Mouse (Mus musculus) CH12.LX (cell line): ENCODE results near the gene Egfl8. TPM values are rescaled to one million over a fixed set of nuclear protein-coding genes. Genes with fewer than 3 reads are reported as not detected.

Experiments used
- DNase-seq: peaks from one replicate; pipeline ENCODE4 v3.0.0-alpha.2; 2013; ENCODE audit errors: extremely low read depth
- H3K27ac ChIP-seq: 2 replicates; pipeline ENCODE4 v1.5.1; 2012; ENCODE audit warnings: low read depth, mild to moderate bottlenecking, control low read depth, moderate library complexity; ENCODE audit not compliant: insufficient read depth
- H3K27me3 ChIP-seq: replicated peaks from 2 replicates; pipeline ENCODE3; 2012; ENCODE audit warnings: inconsistent platforms
- H3K36me3 ChIP-seq, 2 experiments: replicated peaks in 1 of 2; 2 replicates each; pipeline versions ENCODE3 to v1.6.1; 2012; ENCODE audit warnings: inconsistent platforms in 1 of 2, low read length in 1 of 2, mild to moderate bottlenecking in 1 of 2, mixed read lengths in 1 of 2, moderate library complexity in 1 of 2; ENCODE audit not compliant: control insufficient read depth in 1 of 2, insufficient read depth in 1 of 2
- H3K4me1 ChIP-seq, 2 experiments: 2 replicates each; pipeline ENCODE4 v1.6.1; 2012; ENCODE audit warnings: inconsistent platforms in 1 of 2, moderate library complexity in 1 of 2; ENCODE audit not compliant: insufficient read depth in 2 of 2, control insufficient read depth in 1 of 2
- H3K4me2 ChIP-seq: 2 replicates; pipeline ENCODE4 v1.6.1; 2012; ENCODE audit warnings: low read depth, mild to moderate bottlenecking, control low read depth; ENCODE audit not compliant: poor library complexity, insufficient read depth, severe bottlenecking
- H3K4me3 ChIP-seq, 3 experiments: fragments of 150-350 bp in 1 of 3; sonication (generic) in 1 of 3; replicated peaks in 1 of 3; 2 replicates each; pipeline versions ENCODE3 to v1.5.1; 2011 to 2012; ENCODE audit warnings: low read depth in 2 of 3, low read length in 2 of 3, mild to moderate bottlenecking in 2 of 3, moderate library complexity in 2 of 3, control low read depth in 1 of 3, improper control_type of control experiment in 1 of 3, inconsistent platforms in 1 of 3, mixed read lengths in 1 of 3; ENCODE audit not compliant: poor library complexity in 1 of 3
- H3K79me2 ChIP-seq: replicated peaks from 2 replicates; pipeline ENCODE4 v1.6.1; 2012; ENCODE audit warnings: mild to moderate bottlenecking, moderate library complexity; ENCODE audit not compliant: control insufficient read depth, poor library complexity, insufficient read depth, severe bottlenecking; ENCODE audit errors: extremely low read depth
- H3K9ac ChIP-seq: 2 replicates; pipeline ENCODE4 v1.6.1; 2012; ENCODE audit warnings: low read depth, mild to moderate bottlenecking, control low read depth, moderate library complexity; ENCODE audit not compliant: insufficient read depth
- H3K9me3 ChIP-seq: replicated peaks from 2 replicates; pipeline ENCODE3; 2012; ENCODE audit warnings: low read length, inconsistent platforms, mixed read lengths
- BHLHE40 ChIP-seq: IDR thresholded peaks from 2 replicates; pipeline ENCODE4 v1.6.1; 2011; ENCODE audit warnings: mild to moderate bottlenecking, low read depth, low read length, improper control_type of control experiment
- CHD1 ChIP-seq: IDR thresholded peaks from 2 replicates; pipeline ENCODE4 v1.6.1; 2012; ENCODE audit warnings: low read depth, low read length, improper control_type of control experiment, inconsistent platforms
- EP300 ChIP-seq: IDR thresholded peaks from 2 replicates; pipeline ENCODE4 v1.6.1; 2011; ENCODE audit warnings: low read length, improper control_type of control experiment
- KAT2A ChIP-seq: IDR thresholded peaks from 2 replicates; pipeline ENCODE4 v1.6.1; 2012; ENCODE audit warnings: low read length, improper control_type of control experiment, inconsistent platforms; ENCODE audit not compliant: insufficient replicate concordance
- MEF2A ChIP-seq: IDR thresholded peaks from 2 replicates; pipeline ENCODE4 v1.6.1; 2014; ENCODE audit warnings: low read depth, mild to moderate bottlenecking, inconsistent platforms, low read length, improper control_type of control experiment, borderline replicate concordance
- MXI1 ChIP-seq: IDR thresholded peaks from 2 replicates; pipeline ENCODE4 v1.6.1; 2011; ENCODE audit warnings: mild to moderate bottlenecking, low read depth, low read length, improper control_type of control experiment
- MYC ChIP-seq: IDR thresholded peaks from 2 replicates; pipeline ENCODE4 v1.6.1; 2011; ENCODE audit warnings: low read depth, mild to moderate bottlenecking, improper control_type of control experiment, low read length
- POLR2A ChIP-seq: IDR thresholded peaks from 2 replicates; pipeline ENCODE4 v1.6.1; 2011; ENCODE audit warnings: low read depth, mild to moderate bottlenecking, improper control_type of control experiment, low read length
- POLR2AphosphoS2 ChIP-seq: IDR thresholded peaks from 2 replicates; pipeline ENCODE4 v1.6.1; 2011; ENCODE audit warnings: low read depth, low read length, improper control_type of control experiment
- RAD21 ChIP-seq: IDR thresholded peaks from 2 replicates; pipeline ENCODE4 v1.6.1; 2011; ENCODE audit warnings: low read depth, mild to moderate bottlenecking, low read length, improper control_type of control experiment, moderate library complexity
- RCOR1 ChIP-seq: conservative IDR thresholded peaks from 2 replicates; pipeline ENCODE4 v1.6.1; 2012; ENCODE audit warnings: low read depth, mild to moderate bottlenecking, inconsistent platforms, low read length, improper control_type of control experiment
- UBTF ChIP-seq: IDR thresholded peaks from 2 replicates; pipeline ENCODE4 v1.6.1; 2012; ENCODE audit warnings: low read depth, mild to moderate bottlenecking, inconsistent platforms, low read length, improper control_type of control experiment, moderate library complexity
- ZC3H11A ChIP-seq: IDR thresholded peaks from 2 replicates; pipeline ENCODE4 v1.6.1; 2012; ENCODE audit warnings: low read depth, mild to moderate bottlenecking, inconsistent platforms, low read length, improper control_type of control experiment
- ZKSCAN1 ChIP-seq: IDR thresholded peaks from 2 replicates; pipeline ENCODE4 v1.6.1; 2012; ENCODE audit warnings: low read depth, inconsistent platforms, low read length, improper control_type of control experiment, borderline replicate concordance
- dilution Hi-C: fragments of 300-500 bp; cut with MboI; formaldehyde crosslinking; loops from 2 replicates; pipeline ENCODE4 v1.14.3; 2020; ENCODE audit warnings: low sequenced_read_pairs; ENCODE audit not compliant: extremely low pct_unique_long_range_greater_than_20kb, extremely low pct_ligation_motif_present
- in situ Hi-C: fragments of 300-500 bp; cut with MboI; formaldehyde crosslinking; loops from 3 replicates; pipeline ENCODE4 v1.14.3; 2019; ENCODE audit warnings: low sequenced_read_pairs, low pct_ligation_motif_present, low pct_unique_long_range_greater_than_20kb, mixed read lengths
- polyA plus RNA-seq: library from polyadenylated mRNA; unstranded; fragments of >175 nt; gene quantifications from 2 replicates; pipeline ENCODE4 v1.2.1, GENCODE M21; 2012; ENCODE audit warnings: low read depth; ENCODE audit not compliant: insufficient read length
- total RNA-seq, 2 experiments: library from RNA; depleted of rRNA; stranded (reverse); fragments of 300-350 nt in 1 of 2; fragments of >200 nt in 1 of 2; gene quantifications; 2 replicates each; pipeline ENCODE4 v1.2.3; 2012 to 2014

The Egfl8 gene
- total and polyA plus RNA-seq, 3 experiments, result not detected

- TF ChIP-seq ZC3H11A (no peak), CHD1 (no peak), MXI1 (no peak), MEF2A (no peak), POLR2AphosphoS2 (no peak), MYC (no peak), KAT2A (no peak), BHLHE40 (no peak), RCOR1 (no peak), ZKSCAN1 (no peak), UBTF (no peak)
- Histone ChIP-seq H3K79me2 (no peaks in the 10 kb centered on the region), H3K4me1 (peaks cover 2 to 3% of the 10 kb centered on the region in 2 experiments; a peak in 2 of 4 replicates), H3K9ac (no peak overlapping the region), H3K36me3 (no peaks in the 10 kb centered on the region), H3K27ac (no peak overlapping the region), H3K9me3 (peaks cover 2% of the 10 kb centered on the region), H3K4me2 (no peak overlapping the region), H3K27me3 (peaks cover 67% of the 10 kb centered on the region), H3K4me3 (no peak overlapping the region)
- in situ Hi-C loops (no loop called here), dilution Hi-C loops (no loop called here)
- DNase-seq, result no peak
These were observed 14.2 kb upstream of the Egfl8 start for GRCm38 (mm10) chr17:34629796-34630603.

GRCm38 (mm10) chr17:34629221-34629751 lies 13.5 kb upstream of the Egfl8 start, which contains the start of gene Prrt1:
Gene Prrt1 (plus strand): TSS chr17:34629533.
- TF ChIP-seq RAD21, result no peak
- TF ChIP-seq BHLHE40, result no peak
- TF ChIP-seq EP300, result no peak
- no peak for TF ChIP-seq POLR2A
- TF ChIP-seq, all 38 proteins: peak for 0
- Histone ChIP-seq H3K79me2 (no peaks in the 10 kb centered on the region), H3K4me3 (no peak within 1 kb of the TSS), H3K4me1 (peaks cover 2 to 3% of the 10 kb centered on the region in 2 experiments; a peak in 2 of 4 replicates), H3K9ac (no peak within 1 kb of the TSS), H3K27me3 (peaks cover 64% of the 10 kb centered on the region), H3K9me3 (peaks cover 2% of the 10 kb centered on the region), H3K4me2 (no peak within 1 kb of the TSS), H3K27ac (no peak within 1 kb of the TSS), H3K36me3 (no peaks in the 10 kb centered on the region)
- no peak for DNase-seq
- dilution Hi-C loops, result no loop called here
- in situ Hi-C loops, result no loop called here
